Mouse (Mus musculus): ENCODE results near the gene Spns1.

The Spns1 gene

GRCm38 (mm10) chr7:126368367-126368766 lies 8.9 kb downstream of the Spns1 start:
- DNase-seq, result no peak

GRCm38 (mm10) chr7:126367636-126368035 lies 9.6 kb downstream of the Spns1 start:
- DNase-seq, result no peak

GRCm38 (mm10) chr7:126363038-126363437 lies 14.2 kb downstream of the Spns1 start:
- DNase-seq, result no peak

- no peak for DNase-seq
Observed at GRCm38 (mm10) chr7:126359049-126359448, 18.2 kb downstream of the Spns1 start.

GRCm38 (mm10) chr7:126358413-126358812 lies 18.8 kb downstream of the Spns1 start:
- no peak for DNase-seq

GRCm38 (mm10) chr7:126357838-126358237 lies 19.4 kb downstream of the Spns1 start:
- DNase-seq, result no peak

- no peak for DNase-seq
Observed at GRCm38 (mm10) chr7:126356793-126357591, 20.3 kb downstream of the Spns1 start.

- no peak for DNase-seq
Observed at GRCm38 (mm10) chr7:126355847-126356597, 21.2 kb downstream of the Spns1 start.

- no peak for DNase-seq
Observed at GRCm38 (mm10) chr7:126354738-126355614, 22.3 kb downstream of the Spns1 start.

GRCm38 (mm10) chr7:126353994-126354365 lies 23.3 kb downstream of the Spns1 start:
- no peak for DNase-seq

- no peak for DNase-seq
Observed at GRCm38 (mm10) chr7:126353251-126353993, 23.8 kb downstream of the Spns1 start.

GRCm38 (mm10) chr7:126351419-126351951 lies 25.8 kb downstream of the Spns1 start:
- peak; percentile 61 for DNase-seq

GRCm38 (mm10) chr7:126350748-126351418 lies 26.4 kb downstream of the Spns1 start:
- no peak for DNase-seq

GRCm38 (mm10) chr7:126348293-126348692 lies 29.0 kb downstream of the Spns1 start:
- DNase-seq, result no peak

GRCm38 (mm10) chr7:126347098-126347497 lies 30.2 kb downstream of the Spns1 start:
- no peak for DNase-seq

- no peak for DNase-seq
Observed at GRCm38 (mm10) chr7:126345969-126346368, 31.3 kb downstream of the Spns1 start.

- no peak for DNase-seq
Observed at GRCm38 (mm10) chr7:126345557-126345956, 31.7 kb downstream of the Spns1 start.

- DNase-seq, result no peak
Observed at GRCm38 (mm10) chr7:126340896-126341295, 36.4 kb downstream of the Spns1 start.

GRCm38 (mm10) chr7:126340206-126340618 lies 37.0 kb downstream of the Spns1 start:
- DNase-seq, result no peak

- DNase-seq, result no peak
Observed at GRCm38 (mm10) chr7:126339521-126339971, 37.7 kb downstream of the Spns1 start.

- no peak for DNase-seq
Observed at GRCm38 (mm10) chr7:126338906-126339305, 38.3 kb downstream of the Spns1 start.
